12 mouse cellular contexts compared by ENCODE assay signal in the genomic region with DNA sequence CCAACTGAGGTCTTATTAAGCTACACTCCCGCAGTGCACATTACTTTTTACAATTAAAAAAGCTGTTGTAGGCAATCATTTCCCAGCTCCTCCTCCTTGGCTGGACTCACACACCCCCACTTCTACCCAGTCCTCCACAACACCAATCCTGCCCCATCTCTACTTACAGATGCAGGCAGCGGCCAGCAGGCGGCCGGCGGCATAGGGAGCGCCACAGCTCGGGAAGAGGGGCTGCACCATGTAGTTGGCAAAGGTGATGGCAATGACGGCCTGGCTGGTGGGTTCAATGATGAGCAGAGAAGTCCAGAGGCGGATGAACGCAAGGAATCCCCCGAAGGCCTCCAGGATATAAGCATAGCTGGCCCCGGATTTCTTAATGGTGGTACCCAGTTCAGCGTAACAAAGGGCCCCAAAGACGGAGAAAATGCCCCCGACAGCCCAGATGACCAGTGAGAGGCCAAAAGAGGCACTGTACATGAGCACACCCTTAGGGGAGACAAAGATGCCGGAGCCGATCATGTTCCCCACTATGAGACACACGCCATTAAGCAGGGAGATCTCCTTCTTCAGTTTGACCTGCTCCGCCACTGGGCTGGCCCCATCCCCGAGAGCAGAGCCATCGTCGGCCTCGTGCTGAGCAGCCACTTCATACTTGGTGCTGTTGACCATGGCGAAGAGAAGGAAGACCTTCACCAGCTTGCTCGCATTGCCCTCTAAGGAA. TPM values are rescaled to one million over a fixed set of nuclear protein-coding genes. Genes with fewer than 3 reads are reported as not detected.
DNase-seq lines count a peak whose midpoint lies in the region; ATAC-seq and TF ChIP-seq lines count a peak whose summit lies in the region.
"Had no signal": no experiment of that assay in that cellular context is flagged by ENCODE, and none has a peak within 500 bp of the region (broad histone marks: within the 10 kb centered on the region; RNA-seq: fewer than 3 reads in every experiment).

No protein-coding gene starts in this region.

- no peak for TF ChIP-seq CTCF in spleen, adult 2 months (IDR thresholded peaks at IDR 0.05; ENCODE audit: extremely low read depth, insufficient read depth, insufficient read length, insufficient replicate concordance)

- H3K27ac ChIP-seq in heart, embryonic 13.5 days (replicated peaks) = no peak overlapping the region
- H3K27ac ChIP-seq in heart, embryonic 11.5 days (ENCODE audit: low read depth, low read length) = no peak overlapping the region
- peak overlapping the region; percentile 59 for H3K27ac ChIP-seq in spleen, adult 2 months (ENCODE audit: insufficient read depth, low read length)

- WGBS in heart, embryonic 13.5 days = 83% methylated on average over 25 of the region's 25 CpGs
- 81% methylated on average over 25 of the region's 25 CpGs for whole genome bisulfite sequencing in heart, embryonic 11.5 days (ENCODE audit: insufficient replicate concordance)
- 87% methylated on average over 25 of the region's 25 CpGs for WGBS in spleen, adult 2 months

- no peak for DNase-seq in spleen, adult 2 months (ENCODE audit: low read depth in 1 of 2, low spot score in 2 of 2)
- DNase-seq in spleen, postnatal 36 days (ENCODE audit: low spot score in 2 of 2) = no peak
- DNase-seq in kidney, postnatal 4 days = peak; percentile 59 to 75
- DNase-seq in T-cell, adult 2 months (ENCODE audit: low spot score) = no peak
- DNase-seq in left cerebral cortex, adult 9 months (ENCODE audit: low spot score in 2 of 2) = no peak
- DNase-seq: adrenal gland, adult 2 months; cerebellum, postnatal 10 days; left cerebral cortex, postnatal 4 days; right cerebral cortex, postnatal 14 days had no signal

- no peaks in the 10 kb centered on the region for H3K36me3 ChIP-seq in heart, embryonic 13.5 days
- H3K36me3 ChIP-seq in heart, embryonic 11.5 days (ENCODE audit: control insufficient read depth, insufficient read depth, low read length) = no peaks in the 10 kb centered on the region
- no peaks in the 10 kb centered on the region for H3K36me3 ChIP-seq in spleen, adult 2 months (ENCODE audit: control insufficient read depth, insufficient read depth, low read length)

- TF ChIP-seq POLR2A in spleen, adult 2 months (IDR thresholded peaks at IDR 0.05; ENCODE audit: low read depth, low read length) = no peak

- H3K4me1 ChIP-seq in heart, embryonic 13.5 days = peaks cover 24% of the 10 kb centered on the region
- peaks cover 13% of the 10 kb centered on the region for H3K4me1 ChIP-seq in heart, embryonic 11.5 days (ENCODE audit: control insufficient read depth, insufficient read depth, low read length)
- peaks cover 11% of the 10 kb centered on the region; the same call in 1 of the 2 replicates for H3K4me1 ChIP-seq in spleen, adult 2 months (ENCODE audit: control insufficient read depth, insufficient read depth, insufficient read length)

- no peak for ATAC-seq in heart, embryonic 13.5 days (ENCODE audit: extremely low read depth, insufficient number of reproducible peaks, low FRiP score, low TSS enrichment)
- no peak for ATAC-seq in heart, embryonic 11.5 days (replicated peaks; ENCODE audit: insufficient number of reproducible peaks, low FRiP score, low TSS enrichment)
- ATAC-seq in megakaryocyte-erythroid progenitor cell, adult 5-6 weeks (replicated peaks; ENCODE audit: low FRiP score, low TSS enrichment, poor library complexity, severe bottlenecking) = no peak

- H3K27me3 ChIP-seq in heart, embryonic 13.5 days (replicated peaks) = no peaks in the 10 kb centered on the region
- H3K27me3 ChIP-seq in heart, embryonic 11.5 days (ENCODE audit: control insufficient read depth, insufficient read depth, low read length) = no peaks in the 10 kb centered on the region
- no peaks in the 10 kb centered on the region for H3K27me3 ChIP-seq in spleen, adult 2 months (ENCODE audit: control insufficient read depth, insufficient read depth, low read length)

- H3K4me2 ChIP-seq in heart, embryonic 13.5 days = peak overlapping the region; percentile 45
- H3K4me2 ChIP-seq in heart, embryonic 11.5 days = no peak overlapping the region; the same call in 1 of the 2 replicates

- peak overlapping the region; percentile 16; the same call in 1 of the 2 replicates for H3K4me3 ChIP-seq in heart, embryonic 13.5 days
- H3K4me3 ChIP-seq in heart, embryonic 11.5 days (ENCODE audit: low read depth, low read length) = no peak overlapping the region
- peak overlapping the region; percentile 32 for H3K4me3 ChIP-seq in spleen, adult 2 months (ENCODE audit: extremely low read depth, insufficient read depth, insufficient read length)

- 0 out of 2 replicates have a peak overlapping the region, but pooled peaks have one; percentile 16 for H3K9ac ChIP-seq in heart, embryonic 13.5 days
- H3K9ac ChIP-seq in heart, embryonic 11.5 days (ENCODE audit: low read depth, low read length) = no peak overlapping the region

- no peaks in the 10 kb centered on the region for H3K9me3 ChIP-seq in heart, embryonic 13.5 days
- H3K9me3 ChIP-seq in heart, embryonic 11.5 days (replicated peaks; ENCODE audit: control insufficient read depth, low read length) = no peaks in the 10 kb centered on the region

RNA-seq across cellular contexts. Expression of gene Slc7a7, which starts 9.1 kb away (rescaled TPM):
- 9.6 and 10.8 TPM in 2 replicates for polyA plus RNA-seq in heart, embryonic 13.5 days (2015; fragmentation: Nextera tagmentation; extraction: Ambion mirVana)
- polyA plus RNA-seq in heart, embryonic 11.5 days (2014; fragmentation: Nextera tagmentation; extraction: Ambion mirVana) = 8.0 TPM in 2 replicates
- 24.6 and 31.2 TPM in 2 replicates for polyA plus RNA-seq in spleen, adult 2 months (2012; rRNA removed)
- total RNA-seq in megakaryocyte-erythroid progenitor cell, adult 5-6 weeks (2014; fragmentation: Nextera tagmentation) = 8.8 and 12.9 TPM in 2 replicates
- total RNA-seq in megakaryocyte-erythroid progenitor cell, adult 5-6 weeks (2017) = 8.2 and 10.6 TPM in 2 replicates

RNA-seq across cellular contexts. Expression of gene Mrpl52, which starts 18.2 kb away (rescaled TPM):
- polyA plus RNA-seq in heart, embryonic 13.5 days (2015; fragmentation: Nextera tagmentation; extraction: Ambion mirVana) = 226 and 256 TPM in 2 replicates
- 242 and 250 TPM in 2 replicates for polyA plus RNA-seq in heart, embryonic 11.5 days (2014; fragmentation: Nextera tagmentation; extraction: Ambion mirVana)
- 221 and 393 TPM in 2 replicates for polyA plus RNA-seq in spleen, adult 2 months (2012; rRNA removed)
- total RNA-seq in megakaryocyte-erythroid progenitor cell, adult 5-6 weeks (2014; fragmentation: Nextera tagmentation) = 504 and 507 TPM in 2 replicates
- total RNA-seq in megakaryocyte-erythroid progenitor cell, adult 5-6 weeks (2017) = 266 and 434 TPM in 2 replicates

RNA-seq across cellular contexts. Expression of gene Mmp14, which starts 22.9 kb away (rescaled TPM):
- 97.4 and 98.7 TPM in 2 replicates for polyA plus RNA-seq in heart, embryonic 13.5 days (2015; fragmentation: Nextera tagmentation; extraction: Ambion mirVana)
- 84.3 and 90.2 TPM in 2 replicates for polyA plus RNA-seq in heart, embryonic 11.5 days (2014; fragmentation: Nextera tagmentation; extraction: Ambion mirVana)
- polyA plus RNA-seq in spleen, adult 2 months (2012; rRNA removed) = 42.0 and 63.2 TPM in 2 replicates
- 39.2 and 44.9 TPM in 2 replicates for total RNA-seq in megakaryocyte-erythroid progenitor cell, adult 5-6 weeks (2014; fragmentation: Nextera tagmentation)
- total RNA-seq in megakaryocyte-erythroid progenitor cell, adult 5-6 weeks (2017) = 23.4 and 37.2 TPM in 2 replicates

RNA-seq across cellular contexts. Expression of gene Oxa1l, which starts 47.9 kb away (rescaled TPM):
- polyA plus RNA-seq in heart, embryonic 13.5 days (2015; fragmentation: Nextera tagmentation; extraction: Ambion mirVana) = 49.4 and 56.6 TPM in 2 replicates
- 61.7 and 62.5 TPM in 2 replicates for polyA plus RNA-seq in heart, embryonic 11.5 days (2014; fragmentation: Nextera tagmentation; extraction: Ambion mirVana)
- 92.7 and 117 TPM in 2 replicates for polyA plus RNA-seq in spleen, adult 2 months (2012; rRNA removed)
- 69.1 and 70.3 TPM in 2 replicates for total RNA-seq in megakaryocyte-erythroid progenitor cell, adult 5-6 weeks (2014; fragmentation: Nextera tagmentation)
- total RNA-seq in megakaryocyte-erythroid progenitor cell, adult 5-6 weeks (2017) = 32.5 and 51.1 TPM in 2 replicates

RNA-seq across cellular contexts. Expression of gene Lrp10, which starts 55.4 kb away (rescaled TPM):
- 42.1 and 42.2 TPM in 2 replicates for polyA plus RNA-seq in heart, embryonic 13.5 days (2015; fragmentation: Nextera tagmentation; extraction: Ambion mirVana)
- 31.8 and 35.2 TPM in 2 replicates for polyA plus RNA-seq in heart, embryonic 11.5 days (2014; fragmentation: Nextera tagmentation; extraction: Ambion mirVana)
- 154 and 206 TPM in 2 replicates for polyA plus RNA-seq in spleen, adult 2 months (2012; rRNA removed)
- 38.4 and 38.6 TPM in 2 replicates for total RNA-seq in megakaryocyte-erythroid progenitor cell, adult 5-6 weeks (2014; fragmentation: Nextera tagmentation)
- 13.0 and 19.9 TPM in 2 replicates for total RNA-seq in megakaryocyte-erythroid progenitor cell, adult 5-6 weeks (2017)

Comparison
In these comparisons a context has a peak if more than half of its experiments do, and no peak if none do; other contexts are left out.
1. DNase-seq: peak in kidney, postnatal 4 days (2 of 2); none in spleen, adult 2 months (0 of 2), spleen, postnatal 36 days (0 of 2), T-cell, adult 2 months (single experiment) and left cerebral cortex, adult 9 months (0 of 2).